Mouse (Mus musculus) cerebellum, postnatal 25 days (tissue): ENCODE measurements at regions not wholly inside any gene's neighbourhood (a gene's known extent, or its start where the extent isn't known, plus 50 kb on each side); places are given as distances from the start of the nearest gene placed in this dataset.
A peak's percentile ranks its signal among the peaks of the same experiment; 100 is the strongest.
"Not testable (repeated sequence)": the region's sequence is repeated elsewhere in the genome, so short reads cannot be mapped to it uniquely, and the experiment has no call there.

Source experiments
- DNase-seq, 2 experiments: peaks; one replicate each; pipeline ENCODE4 v3.0.0; 2021; ENCODE audit warnings: mixed read lengths in 2 of 2

DNA sequence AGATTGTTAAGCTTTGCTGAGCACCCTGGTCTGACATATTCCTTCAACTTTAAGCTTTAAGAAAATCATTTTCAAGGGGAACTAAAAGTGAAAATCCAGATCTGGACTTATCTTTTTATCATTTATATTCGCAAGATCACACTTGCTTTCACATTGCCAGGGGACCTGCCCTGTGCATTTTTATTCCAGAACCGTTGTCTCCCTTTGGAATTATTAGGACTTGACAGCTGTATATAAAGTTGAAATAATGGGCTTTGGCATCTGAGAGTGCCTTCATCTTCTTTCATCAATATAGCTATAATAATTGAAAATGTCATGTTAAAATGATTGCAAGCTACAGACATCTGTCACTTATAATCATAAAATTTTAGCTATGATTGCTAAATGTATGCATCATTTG, 276.8 kb upstream of the Olfm3 start:
- no peak for DNase-seq

DNA sequence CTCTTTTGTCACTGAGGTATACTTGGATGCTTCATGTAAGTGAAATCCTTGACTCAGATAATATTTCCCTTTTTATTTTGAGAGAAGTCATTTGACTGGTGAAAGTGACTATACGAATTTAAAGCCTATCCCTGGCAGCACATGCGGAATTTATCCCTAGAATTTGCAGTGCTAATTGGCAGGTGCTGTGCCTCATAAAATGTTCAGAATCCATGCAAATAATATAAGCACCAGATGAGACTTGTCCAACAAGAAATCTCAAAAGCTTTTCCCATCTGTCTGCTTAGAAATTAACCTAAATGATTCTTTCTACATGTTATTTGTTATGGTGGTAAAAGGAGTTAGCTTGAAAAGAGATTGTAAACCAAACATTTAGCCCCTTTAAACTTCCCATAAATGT, 268.5 kb upstream of the Olfm3 start:
- DNase-seq = no peak

DNA sequence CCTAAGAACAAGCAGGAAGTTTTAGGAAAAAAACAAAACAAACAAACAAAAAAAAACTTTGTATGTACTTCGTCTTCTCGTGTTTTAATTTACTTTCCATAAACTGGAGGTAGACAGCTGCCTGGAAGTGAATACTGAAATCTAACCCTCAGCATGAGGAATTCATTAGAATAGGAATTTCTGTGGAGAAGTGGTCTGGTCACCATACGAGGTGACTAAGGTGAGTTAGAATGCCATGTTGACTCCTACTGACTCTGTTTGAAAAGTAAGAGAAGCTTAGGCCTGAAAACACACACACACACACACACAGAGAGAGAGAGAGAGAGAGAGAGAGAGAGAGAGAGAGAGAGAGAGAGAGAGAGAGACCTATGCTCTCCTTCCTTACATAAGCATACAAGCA, 255.9 kb upstream of the Olfm3 start:
- DNase-seq = no peak

DNA sequence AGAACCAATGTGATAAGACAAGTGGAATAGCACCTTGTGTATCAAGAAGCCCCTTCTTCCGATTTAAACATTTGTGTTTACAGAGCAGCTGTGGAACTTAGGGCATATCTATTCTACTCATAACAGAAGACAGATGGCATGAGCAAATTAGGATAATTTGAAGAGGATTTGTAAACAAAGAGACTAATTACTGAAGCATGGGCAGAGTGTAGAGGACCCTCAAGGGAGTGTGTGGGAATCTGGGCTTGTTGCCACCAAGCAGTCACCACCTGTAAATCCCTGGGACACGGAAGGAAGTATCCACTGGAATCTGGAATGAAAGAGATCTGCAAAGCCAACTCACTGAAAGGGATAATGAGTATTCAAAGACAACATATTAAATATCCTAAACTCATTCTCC, 205.9 kb upstream of the Olfm3 start:
- DNase-seq = peak; percentile 4 to 30

DNA sequence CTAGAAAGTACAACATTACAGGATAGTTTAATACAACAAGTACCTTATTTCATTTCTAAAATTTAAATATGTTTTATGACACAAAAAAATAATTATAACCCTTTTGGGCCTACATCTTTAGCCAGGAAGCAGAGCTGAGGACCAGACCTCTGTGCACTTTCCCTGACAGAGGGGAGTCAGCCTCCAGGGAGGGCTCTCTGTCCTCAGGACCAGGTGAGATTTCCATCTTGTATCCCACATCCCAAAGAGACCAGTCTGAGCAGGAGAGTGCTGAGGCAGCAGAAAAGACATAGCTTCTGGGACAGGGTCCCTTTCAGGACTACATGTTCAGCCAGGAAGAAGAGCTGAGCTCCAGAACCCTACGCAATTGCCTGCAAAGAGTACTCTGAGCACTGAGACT, 178.7 kb upstream of the Olfm3 start:
- no peak for DNase-seq

DNA sequence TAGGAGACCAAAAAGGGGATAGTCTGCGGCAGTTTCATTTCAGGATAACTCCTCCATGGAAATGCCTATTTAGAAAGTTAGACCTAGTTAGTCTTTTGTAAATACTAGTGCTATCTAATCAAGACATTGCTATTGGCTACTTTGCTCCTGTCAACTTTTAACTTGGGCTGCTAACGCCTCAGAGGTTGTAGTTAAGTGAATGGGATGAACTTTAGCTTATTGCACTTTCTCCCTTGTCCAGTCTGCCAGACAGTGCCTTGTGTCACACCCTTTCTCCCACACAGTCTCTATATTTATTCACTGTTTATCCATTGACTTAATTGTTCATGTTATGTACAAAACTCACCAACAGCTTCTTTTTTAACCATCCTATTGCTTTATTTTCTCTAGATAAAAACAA, 167.5 kb upstream of the Olfm3 start:
- no peak for DNase-seq

DNA sequence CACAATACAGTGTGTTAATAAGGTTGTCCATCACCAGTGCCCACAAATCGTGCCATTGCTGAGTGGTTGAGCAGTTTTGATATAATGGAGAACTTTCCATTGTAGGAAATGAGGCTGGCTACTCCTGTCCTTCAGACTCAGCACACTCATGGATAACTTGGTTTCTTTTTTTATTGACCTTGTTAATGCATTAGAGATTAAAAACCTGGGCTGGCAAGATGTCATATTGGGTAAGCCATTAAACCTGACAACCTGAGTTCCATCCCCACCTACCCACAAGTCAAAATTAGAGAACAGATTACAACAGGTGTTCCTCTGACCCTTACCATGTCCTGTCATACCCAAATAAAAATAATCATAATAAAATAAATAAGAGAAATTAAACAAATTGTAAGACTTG, 159.7 kb upstream of the Olfm3 start:
- no peak for DNase-seq

DNA sequence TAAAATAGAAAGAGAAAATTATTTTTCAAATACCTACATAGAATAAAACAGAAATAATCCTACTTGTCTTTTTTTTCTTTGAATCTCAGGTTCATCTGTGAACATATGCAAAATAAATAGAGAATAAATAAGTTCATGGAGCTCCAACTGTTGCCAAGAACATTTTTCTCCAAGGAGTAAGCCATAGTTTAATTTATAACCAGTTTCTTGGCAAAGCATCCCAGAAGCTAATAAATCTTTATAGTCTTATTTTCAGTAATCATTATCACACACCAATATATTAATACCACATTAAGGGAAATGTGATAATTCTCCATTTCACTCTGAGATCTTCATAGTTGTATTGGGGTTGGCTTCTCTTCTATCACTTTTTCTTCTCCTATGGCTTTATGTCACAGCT, 158.7 kb upstream of the Olfm3 start:
- DNase-seq = no peak

DNA sequence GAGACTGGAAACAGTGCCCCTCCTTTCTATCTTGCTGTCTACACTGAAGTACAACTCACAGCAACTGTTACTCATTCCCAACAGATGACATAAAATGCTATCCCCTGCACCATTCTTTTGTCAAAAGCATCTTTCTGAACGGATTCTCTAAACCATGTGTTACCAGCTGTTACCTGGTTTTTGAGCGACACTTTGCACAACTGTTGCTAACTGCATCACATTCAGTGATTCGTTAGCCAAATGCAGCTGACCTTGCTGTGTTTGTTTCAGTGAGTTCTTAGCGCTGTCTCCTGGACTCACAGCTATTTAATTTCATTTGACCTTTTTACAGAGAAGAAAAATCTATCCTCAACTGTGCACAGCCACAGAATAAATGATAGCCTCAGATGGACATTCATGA, 146.6 kb upstream of the Olfm3 start:
- DNase-seq = no peak

DNA sequence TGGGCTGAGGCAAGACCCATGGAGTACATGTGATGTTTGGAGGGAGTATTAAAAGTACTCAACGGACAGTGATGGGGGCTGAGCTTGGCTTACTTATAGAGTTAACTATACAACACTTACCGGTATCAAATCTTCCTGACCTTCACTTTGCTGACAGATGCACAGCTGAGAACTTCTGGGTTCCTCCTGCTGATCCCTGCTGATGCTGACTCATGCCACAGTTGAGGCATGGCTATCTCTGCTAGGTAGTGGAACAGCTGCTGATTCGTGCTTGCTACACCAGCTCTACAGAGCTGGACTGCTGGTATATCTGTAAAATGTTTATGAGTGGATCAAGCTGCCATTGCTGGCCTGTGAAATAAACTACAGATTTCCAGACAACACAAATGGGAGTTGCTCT, 145.3 kb upstream of the Olfm3 start:
- DNase-seq = no peak

DNA sequence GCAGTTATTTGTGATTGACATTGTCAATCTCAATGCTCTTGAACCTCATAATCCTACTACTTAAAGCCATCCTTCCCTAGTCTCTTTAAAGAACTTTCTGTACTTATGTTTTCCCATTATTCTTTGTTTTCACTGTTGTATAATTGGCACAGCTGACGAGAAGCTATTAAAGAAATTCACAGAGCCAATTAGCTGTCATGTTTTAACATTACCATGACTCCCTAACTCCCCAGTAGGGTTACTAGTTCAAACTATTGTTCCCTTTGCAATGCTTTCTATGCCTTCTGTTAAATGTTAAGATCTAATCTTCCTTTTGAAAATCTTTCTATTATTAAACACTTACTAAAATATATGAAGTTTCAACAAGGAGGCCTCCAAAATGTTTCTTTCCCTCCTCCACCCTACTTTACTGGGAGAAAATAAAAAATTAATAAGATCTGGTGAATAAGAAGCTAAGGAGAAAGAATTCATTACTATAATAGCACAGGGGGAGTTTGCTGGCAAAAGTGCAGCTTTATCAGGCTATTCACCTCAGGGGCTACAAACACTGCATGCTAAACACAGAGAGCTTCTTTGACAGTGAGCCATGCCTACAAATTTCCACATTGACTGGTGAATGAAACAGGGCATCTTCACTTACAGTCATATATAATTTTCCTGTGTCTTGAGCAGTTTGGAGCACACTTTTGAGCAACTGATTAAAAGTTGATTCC, 144.4 kb upstream of the Olfm3 start:
- no peak for DNase-seq

DNA sequence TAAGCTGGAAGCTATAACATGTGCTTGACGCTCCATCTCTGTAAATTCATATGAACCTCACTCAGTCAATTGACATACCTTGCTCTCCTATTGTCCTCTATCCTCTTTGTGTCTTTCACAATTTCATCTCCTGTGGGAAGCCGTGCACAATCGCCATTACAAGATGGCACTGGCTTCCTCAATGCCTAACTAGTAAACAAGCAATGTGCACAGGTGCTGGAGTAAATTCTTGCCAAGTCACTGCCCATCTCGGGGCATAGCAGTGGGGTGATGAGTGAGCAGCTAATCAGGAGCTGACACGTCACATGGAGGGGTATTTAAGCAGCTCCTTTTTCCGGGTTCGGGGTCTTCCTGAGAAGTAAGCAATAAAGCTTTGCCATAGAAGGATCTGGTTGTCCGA, 141.5 kb upstream of the Olfm3 start:
- not testable (repeated sequence) for DNase-seq

DNA sequence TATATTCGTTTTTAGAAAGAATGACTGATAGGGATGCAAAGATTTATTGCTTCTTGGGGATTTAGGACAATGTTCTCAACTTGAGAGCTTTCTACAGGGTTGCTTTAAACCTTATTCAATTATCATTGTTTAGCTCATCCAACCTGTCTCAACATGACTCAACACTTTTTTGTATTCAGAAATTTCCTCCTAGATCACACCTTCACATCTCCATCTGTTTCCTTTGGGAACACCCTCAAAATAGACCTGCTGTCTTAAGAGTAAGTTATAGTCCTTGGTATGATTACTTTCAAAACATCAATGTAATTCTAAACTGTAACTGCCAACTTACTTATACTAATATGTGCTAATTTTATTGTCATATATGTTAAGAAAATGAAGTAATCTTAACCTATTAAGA, 114.8 kb upstream of the Olfm3 start:
- DNase-seq = no peak

DNA sequence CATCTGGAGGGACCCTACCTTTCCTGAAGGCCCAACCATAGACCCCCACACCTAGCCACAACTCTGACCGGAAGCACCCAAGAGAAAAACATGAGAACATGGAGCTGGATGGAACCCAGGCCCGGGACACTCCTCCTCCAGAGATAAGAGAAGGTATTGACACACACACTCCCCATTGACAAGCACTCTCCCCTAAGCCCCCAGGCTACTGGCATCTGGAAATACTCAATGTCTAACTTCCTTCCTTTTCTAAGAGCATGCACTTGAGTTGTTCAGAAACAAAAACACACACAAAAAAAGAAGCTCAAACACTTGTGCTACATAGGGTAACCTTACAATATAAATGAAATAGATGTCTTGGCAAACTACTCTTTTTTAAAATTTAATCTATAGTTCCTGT, 113.9 kb upstream of the Olfm3 start:
- DNase-seq = no peak

DNA sequence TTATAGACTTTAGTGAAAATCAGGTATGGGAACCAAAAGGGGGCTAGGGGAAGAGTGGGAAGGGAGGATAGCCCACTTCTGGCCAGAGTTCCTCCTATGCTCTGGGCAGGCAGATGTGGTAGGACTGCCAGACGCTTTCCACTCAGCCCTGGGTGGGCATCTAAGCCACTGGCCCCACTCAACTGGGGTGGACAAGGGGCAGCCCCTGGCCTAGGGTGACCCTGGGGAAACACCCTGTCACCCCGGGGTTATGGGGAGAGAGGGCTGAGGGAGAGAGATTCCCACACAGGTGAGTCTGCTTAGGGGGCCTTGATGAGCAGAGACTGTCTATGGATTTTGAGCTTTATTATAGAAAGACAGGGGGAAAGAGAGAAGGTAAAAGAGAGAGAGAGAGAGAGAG, 70.8 kb upstream of the Olfm3 start:
- no peak for DNase-seq
